Mouse (Mus musculus): ENCODE data around the gene 6430628N08Rik. TPM values are rescaled to one million over a fixed set of nuclear protein-coding genes. Genes with fewer than 3 reads are reported as not detected.

Gene 6430628N08Rik
- polyA plus RNA-seq, 1 experiment from 2014 or later = not detected

GRCm38 (mm10) chr4:115943669-115944314 is 53.3 kb downstream of the 6430628N08Rik start:
- Histone ChIP-seq H3K4me3 (peak overlapping the region; percentile 22), H3K36me3 (ENCODE audit: poor library complexity, severe bottlenecking) (no peaks in the 10 kb centered on the region), H3K9me3 (replicated peaks) (no peaks in the 10 kb centered on the region), H3K9ac (no peak overlapping the region), H3K4me1 (peaks cover 15% of the 10 kb centered on the region; the same call in 1 of the 2 replicates), H3K4me2 (peak overlapping the region; percentile 52), H3K27me3 (peaks cover 100% of the 10 kb centered on the region), H3K27ac (no peak overlapping the region)
- ATAC-seq = peak; percentile 47; the same call in 1 of the 2 replicates
- WGBS = 0% methylated on average over 40 of the region's 41 CpGs

Other genes with a start within 250 kb of the 6430628N08Rik start
- 0.24 TPM in 1 of 2 replicates, not detected in the other for gene Cyp4b1, start 242.9 kb upstream of the 6430628N08Rik start, polyA plus RNA-seq (2015; fragmentation: Nextera tagmentation; extraction: Ambion mirVana)
- 23.6 and 23.7 TPM in 2 replicates for gene Efcab14, start 152.9 kb upstream of the 6430628N08Rik start, polyA plus RNA-seq (2015; fragmentation: Nextera tagmentation; extraction: Ambion mirVana)
- gene Tex38, start 109.6 kb upstream of the 6430628N08Rik start, polyA plus RNA-seq (2015; fragmentation: Nextera tagmentation; extraction: Ambion mirVana) = 0.38 TPM in 1 of 2 replicates, not detected in the other
- 31.1 and 35.8 TPM in 2 replicates for gene Atpaf1, start 105.9 kb upstream of the 6430628N08Rik start, polyA plus RNA-seq (2015; fragmentation: Nextera tagmentation; extraction: Ambion mirVana)
- gene Mob3c, start 62.6 kb upstream of the 6430628N08Rik start, polyA plus RNA-seq (2015; fragmentation: Nextera tagmentation; extraction: Ambion mirVana) = 3.8 and 4.9 TPM in 2 replicates
- gene Mknk1, start 51.5 kb upstream of the 6430628N08Rik start, polyA plus RNA-seq (2015; fragmentation: Nextera tagmentation; extraction: Ambion mirVana) = 21.7 and 23.0 TPM in 2 replicates
- gene Kncn, start 6.3 kb upstream of the 6430628N08Rik start, polyA plus RNA-seq (2015; fragmentation: Nextera tagmentation; extraction: Ambion mirVana) = 0.09 TPM in 1 of 2 replicates, not detected in the other
- gene Dmbx1, start 49.3 kb downstream of the 6430628N08Rik start, polyA plus RNA-seq (2015; fragmentation: Nextera tagmentation; extraction: Ambion mirVana) = 0.09 and 0.11 TPM in 2 replicates
- gene Faah, start 127.3 kb downstream of the 6430628N08Rik start, polyA plus RNA-seq (2015; fragmentation: Nextera tagmentation; extraction: Ambion mirVana) = 4.7 and 5.5 TPM in 2 replicates
- 13.7 and 15.6 TPM in 2 replicates for gene Nsun4, start 163.2 kb downstream of the 6430628N08Rik start, polyA plus RNA-seq (2015; fragmentation: Nextera tagmentation; extraction: Ambion mirVana)
- gene Uqcrh, start 184.4 kb downstream of the 6430628N08Rik start, polyA plus RNA-seq (2015; fragmentation: Nextera tagmentation; extraction: Ambion mirVana) = 477 and 508 TPM in 2 replicates
- gene Lrrc41, start 184.6 kb downstream of the 6430628N08Rik start, polyA plus RNA-seq (2015; fragmentation: Nextera tagmentation; extraction: Ambion mirVana) = 54.3 and 59.7 TPM in 2 replicates
- gene Rad54l, start 233.0 kb downstream of the 6430628N08Rik start, polyA plus RNA-seq (2015; fragmentation: Nextera tagmentation; extraction: Ambion mirVana) = 45.8 and 48.7 TPM in 2 replicates
- gene Pomgnt1, start 233.2 kb downstream of the 6430628N08Rik start, polyA plus RNA-seq (2015; fragmentation: Nextera tagmentation; extraction: Ambion mirVana) = 52.8 and 54.2 TPM in 2 replicates

Measured in forebrain, embryonic 13.5 days (tissue).